Mouse (Mus musculus) c-Kit-positive CD71-negative TER-119-negative erythroid progenitor cells, embryonic 14.5 days (primary cell): ENCODE data around the gene Nxph1.

Experiments
- DNase-seq: peaks from one replicate; pipeline ENCODE4 v3.0.0-alpha.2; 2013; ENCODE audit warnings: low read depth

The Nxph1 gene

DNA sequence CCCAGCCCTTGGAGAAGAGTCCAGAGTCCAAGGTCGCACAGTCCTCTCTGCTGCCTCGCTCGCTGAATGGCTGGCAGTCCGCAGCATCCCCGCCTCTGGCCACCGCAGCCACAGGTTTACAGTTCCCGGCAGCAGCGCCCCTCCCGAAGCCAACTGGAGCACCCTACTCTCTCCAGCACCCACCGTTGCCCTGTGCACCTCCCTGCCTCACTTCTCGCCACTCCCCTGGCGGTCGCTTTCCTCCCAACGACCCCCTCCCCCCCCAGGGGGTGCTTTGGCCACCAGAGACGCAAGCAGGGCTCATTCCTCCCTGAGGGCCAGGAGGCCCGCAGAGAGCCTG, at the start of gene Nxph1:
Gene Nxph1 (plus strand): TSS at position 301 of the 340 bp plus-strand sequence.
- DNase-seq = no peak

- no peak for DNase-seq
Measured at GRCm38 (mm10) chr6:8900021-8900728, 48.1 kb upstream of the Nxph1 start.

DNA sequence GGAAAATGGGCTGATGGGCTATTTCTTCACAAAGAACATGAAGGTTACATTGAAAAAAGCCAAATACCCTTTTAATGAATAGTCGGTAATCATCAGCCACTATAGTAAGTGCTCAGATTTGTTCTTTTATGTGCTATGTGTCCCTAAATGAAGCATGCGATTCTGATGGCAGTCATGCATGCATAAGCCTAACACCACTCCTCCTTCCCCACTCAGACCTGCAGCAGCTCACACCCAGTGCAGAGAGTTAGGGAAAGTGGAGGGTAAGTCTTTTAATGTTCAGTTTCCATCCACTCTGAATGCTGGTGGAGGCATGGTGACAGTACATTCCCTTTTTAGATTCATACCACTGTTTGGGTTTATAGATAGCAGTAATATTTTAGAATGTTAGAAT, 47.5 kb upstream of the Nxph1 start:
- no peak for DNase-seq

DNA sequence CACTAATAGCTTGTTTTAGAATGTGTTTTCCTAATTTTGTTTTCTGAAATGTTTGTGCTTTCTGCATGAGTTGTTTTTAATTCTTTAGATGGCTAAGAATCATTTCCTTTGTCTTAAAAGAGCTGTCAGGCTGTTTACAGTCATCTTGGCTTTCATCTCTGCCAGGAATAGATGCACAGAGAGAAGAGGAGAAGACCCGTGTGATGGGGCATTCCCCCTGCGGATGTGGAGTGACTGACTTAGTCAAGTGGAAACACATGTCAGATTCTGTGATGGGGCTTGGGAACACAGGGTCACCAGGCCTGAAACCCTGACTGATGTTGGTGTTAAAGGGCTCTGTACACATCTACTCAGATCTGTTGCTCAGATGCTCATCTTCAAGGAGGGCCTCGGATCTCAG, 40.3 kb upstream of the Nxph1 start:
- no peak for DNase-seq

- no peak for DNase-seq
Measured at GRCm38 (mm10) chr6:8913404-8913803, 34.8 kb upstream of the Nxph1 start.

DNA sequence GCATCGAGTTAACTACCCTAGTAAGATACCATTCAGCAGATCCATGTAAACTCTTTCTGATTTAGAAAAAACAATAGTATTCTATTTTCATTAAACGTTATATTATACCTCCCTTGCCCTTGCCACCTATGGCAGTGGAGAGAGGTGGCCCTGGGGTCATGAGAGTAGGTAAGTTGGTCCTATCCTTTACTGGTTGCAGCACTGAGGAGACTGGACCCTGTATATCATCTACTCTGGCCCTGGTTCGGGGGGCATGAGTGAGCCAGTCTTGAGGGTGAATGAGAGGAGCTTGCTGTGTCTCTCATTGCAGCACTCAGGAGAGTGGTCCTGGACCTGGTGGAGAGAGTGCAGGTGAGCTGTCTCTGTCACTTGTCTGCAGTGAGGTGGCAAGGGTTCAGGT, 33.5 kb upstream of the Nxph1 start:
- no peak for DNase-seq

- DNase-seq = no peak
Measured at GRCm38 (mm10) chr6:8924481-8924880, 23.8 kb upstream of the Nxph1 start.

- no peak for DNase-seq
Measured at GRCm38 (mm10) chr6:8935241-8935640, 13.0 kb upstream of the Nxph1 start.

- peak; percentile 51 for DNase-seq
Measured at GRCm38 (mm10) chr6:8935705-8936104, 12.5 kb upstream of the Nxph1 start.

DNA sequence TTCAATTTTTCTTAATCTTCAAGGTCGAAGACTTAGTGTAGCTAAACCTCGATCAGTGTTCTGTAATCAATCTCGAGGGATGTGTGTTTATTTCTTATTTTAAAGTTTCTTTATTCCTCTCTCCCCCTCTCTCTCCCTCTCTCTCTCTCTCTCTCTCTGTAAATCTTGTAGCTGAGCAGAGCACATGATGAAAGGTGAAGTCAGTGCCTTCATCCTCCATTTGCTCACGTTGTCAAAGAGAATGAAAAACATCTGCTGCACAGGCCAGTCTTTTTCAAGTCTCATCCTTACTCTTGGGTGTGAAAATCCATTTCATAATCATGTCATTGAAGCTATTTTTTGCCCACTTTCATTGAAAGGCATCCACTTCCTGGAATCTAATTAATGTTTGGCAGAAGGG, 12.1 kb upstream of the Nxph1 start:
- DNase-seq = no peak

GRCm38 (mm10) chr6:8948471-8949411, 510 bp downstream of the Nxph1 start:
- peak; percentile 30 for DNase-seq

- DNase-seq = no peak
Measured at GRCm38 (mm10) chr6:8949665-8950201, 1.5 kb downstream of the Nxph1 start.

DNA sequence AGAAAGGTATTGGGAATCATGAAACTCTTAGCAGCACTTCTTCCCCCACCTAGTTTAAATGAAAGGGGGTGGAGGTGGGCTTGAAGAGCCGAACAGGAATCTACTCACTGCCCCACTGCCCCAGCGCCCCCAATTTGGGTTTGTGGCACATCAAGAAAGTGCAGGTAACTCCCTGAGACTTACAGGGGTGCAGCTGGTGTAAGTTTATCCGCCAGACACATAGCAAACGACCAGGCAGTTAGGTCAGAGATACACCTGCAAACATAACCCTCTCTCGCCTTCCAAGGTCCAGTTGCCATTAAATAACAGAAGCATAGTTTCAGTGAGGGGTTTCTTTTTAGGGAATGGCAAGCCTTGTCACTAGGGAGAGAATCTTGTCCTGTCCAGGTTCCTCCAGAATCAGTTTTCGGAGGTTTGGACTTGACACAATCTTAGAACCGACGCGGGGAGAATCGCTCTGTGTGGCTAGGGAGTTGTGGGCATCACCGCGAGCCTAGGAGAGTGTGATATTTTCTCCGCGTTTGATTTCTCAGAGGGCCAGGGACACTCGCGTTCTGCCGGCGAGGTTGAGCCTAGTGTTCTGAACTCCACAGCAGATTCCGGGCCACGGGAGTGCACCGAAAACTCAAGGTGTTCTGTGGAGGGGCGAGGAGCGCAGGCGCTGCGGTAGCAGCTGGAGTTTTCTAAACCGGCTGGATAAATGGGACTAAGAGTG, 2.5 kb downstream of the Nxph1 start:
- DNase-seq = no peak

DNA sequence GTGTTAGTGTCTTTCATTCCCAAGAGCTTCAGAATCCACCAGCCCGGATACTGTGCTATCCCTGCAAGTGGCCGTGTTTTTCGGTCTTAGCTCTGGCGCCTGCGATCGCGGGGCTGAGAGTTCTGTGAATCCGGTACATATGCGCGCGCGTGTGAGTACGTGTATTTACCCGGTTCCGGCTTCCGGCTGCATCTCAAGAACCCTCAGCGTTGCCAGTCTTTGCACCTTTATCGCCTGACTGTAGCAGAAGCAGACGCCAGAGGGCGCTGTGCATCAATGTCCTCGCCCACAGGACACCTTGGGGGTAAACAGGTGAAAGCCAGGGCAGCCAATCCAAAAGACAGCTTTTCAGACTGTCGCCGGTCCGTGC, 3.1 kb downstream of the Nxph1 start:
- peak; percentile 28 for DNase-seq

DNA sequence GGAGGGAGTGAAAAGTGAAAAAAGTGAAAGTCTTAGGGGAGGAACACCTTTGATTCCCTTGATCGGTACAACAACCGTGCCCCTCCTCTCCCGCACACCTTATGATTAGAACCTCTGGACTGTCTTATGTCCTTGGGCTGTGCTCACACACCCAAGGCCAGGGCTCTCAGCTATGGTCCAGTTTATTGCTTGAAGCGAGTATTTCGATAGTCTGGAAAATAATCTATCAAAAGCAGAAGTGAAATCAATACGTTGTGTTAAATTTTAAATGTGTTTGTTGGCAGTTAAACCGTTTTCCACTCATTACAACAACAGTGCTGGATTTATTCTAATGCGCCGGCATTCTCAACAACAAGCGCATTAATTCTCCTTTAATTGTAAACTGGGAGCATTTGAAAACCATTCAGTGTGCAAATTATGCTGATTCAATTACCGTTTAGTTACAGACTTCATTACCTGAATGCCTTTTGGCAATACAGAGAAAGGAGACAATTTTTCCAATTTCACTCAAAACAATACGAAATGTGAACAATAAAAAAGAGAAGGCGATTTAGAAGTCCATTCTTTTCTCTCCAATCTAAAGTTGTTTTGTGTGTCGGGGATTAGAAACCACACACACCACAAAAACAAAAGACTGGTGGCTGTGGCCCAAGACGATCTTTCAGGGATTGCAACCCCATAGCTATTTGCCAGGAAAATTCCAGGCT, 3.8 kb downstream of the Nxph1 start:
- DNase-seq = no peak

DNA sequence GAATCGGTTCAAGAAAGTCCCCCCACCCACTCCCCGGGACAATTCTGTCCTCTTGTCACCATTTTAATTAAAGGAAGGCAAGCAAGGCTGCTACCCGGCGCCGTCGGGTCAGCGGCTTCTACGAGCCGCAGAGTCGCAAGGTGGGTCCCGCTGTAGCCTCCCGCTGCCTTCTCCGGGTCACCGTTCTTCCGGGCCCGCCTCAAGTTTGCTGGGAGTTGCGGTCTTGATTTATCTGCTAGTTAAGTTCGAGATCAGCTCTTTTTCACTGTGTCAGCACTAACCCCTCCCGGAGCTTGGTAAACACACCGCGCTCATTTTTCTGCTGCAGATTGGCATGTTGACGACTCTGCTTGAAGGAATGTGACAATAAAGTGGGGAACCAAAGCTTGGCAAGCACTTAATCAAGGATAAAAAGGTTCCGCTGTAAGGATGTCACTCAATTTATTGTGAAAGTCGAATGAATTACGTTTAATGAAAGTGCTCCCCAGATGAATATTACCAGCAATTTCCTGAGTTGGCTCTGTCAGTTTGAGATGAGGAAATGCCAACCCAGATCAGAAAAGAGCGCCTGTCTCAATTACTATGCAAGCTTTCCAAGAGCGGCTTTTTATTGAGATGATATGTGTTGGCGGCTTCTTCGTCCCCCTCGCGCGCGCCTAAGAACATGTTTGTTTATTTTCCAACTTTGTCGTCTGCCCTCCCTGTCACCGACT, 7.7 kb downstream of the Nxph1 start:
- no peak for DNase-seq

GRCm38 (mm10) chr6:8956743-8957528, 8.7 kb downstream of the Nxph1 start:
- no peak for DNase-seq

DNA sequence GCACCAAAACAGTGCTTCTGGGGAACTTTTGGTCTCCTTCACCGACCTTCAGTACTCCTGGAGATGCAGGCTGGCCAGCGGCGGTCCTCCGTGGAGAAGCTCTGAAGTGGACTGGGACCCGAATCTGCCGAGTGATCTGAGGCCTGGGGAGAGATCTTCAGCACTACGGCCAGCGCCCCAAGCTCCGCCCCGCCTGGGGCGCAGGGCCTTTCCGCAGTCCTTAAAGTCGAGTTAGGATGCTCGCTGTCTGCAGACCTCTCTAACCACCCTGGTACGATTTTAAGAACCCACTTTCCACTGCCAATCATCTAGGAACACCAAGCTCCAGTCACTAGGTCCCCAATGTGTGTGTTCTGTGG, 9.3 kb downstream of the Nxph1 start:
- peak; percentile 25 for DNase-seq

DNA sequence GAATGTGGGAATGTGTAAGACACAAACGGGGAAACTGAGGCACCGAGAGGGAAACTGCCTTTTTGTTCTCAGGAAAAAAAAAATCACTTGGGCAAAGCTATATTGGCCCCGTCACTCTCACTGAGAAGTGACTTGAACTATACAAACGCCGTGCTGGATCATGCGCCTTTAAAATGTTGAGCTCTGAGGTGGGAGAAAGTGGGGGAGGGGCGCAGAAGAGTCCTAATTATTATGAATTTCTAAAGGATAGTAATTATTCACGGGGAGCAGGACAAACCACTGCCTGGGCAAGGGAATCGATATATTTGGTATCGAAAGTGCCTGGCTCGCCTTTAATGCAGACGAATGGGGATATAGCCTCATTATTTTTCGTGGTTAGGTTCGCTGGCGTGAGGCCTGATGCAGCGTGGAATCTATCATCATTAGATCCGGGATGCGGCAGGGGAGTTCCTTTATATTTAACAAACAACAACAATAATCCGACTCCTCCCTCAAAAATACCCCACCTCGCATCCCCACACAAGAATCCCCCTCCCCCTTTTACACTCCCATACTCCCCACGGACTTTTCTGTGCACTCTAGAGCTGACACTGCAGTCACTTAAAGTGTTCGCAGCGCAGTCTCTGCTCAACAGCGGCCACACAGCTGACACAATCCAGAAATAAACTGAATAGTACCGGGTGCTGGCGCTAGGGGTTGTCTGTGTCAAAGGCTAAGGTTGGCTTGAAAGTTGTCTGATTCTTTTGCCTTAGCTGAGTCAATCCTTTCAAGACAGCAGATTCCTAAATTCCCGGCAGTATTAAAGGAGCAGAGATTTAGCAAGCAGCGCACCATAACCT, 10.1 kb downstream of the Nxph1 start:
- DNase-seq = no peak

- DNase-seq = no peak
Measured at GRCm38 (mm10) chr6:8959810-8960209, 11.6 kb downstream of the Nxph1 start.
